ENCODE assay signal across 13 mouse cellular contexts in the genomic region with DNA sequence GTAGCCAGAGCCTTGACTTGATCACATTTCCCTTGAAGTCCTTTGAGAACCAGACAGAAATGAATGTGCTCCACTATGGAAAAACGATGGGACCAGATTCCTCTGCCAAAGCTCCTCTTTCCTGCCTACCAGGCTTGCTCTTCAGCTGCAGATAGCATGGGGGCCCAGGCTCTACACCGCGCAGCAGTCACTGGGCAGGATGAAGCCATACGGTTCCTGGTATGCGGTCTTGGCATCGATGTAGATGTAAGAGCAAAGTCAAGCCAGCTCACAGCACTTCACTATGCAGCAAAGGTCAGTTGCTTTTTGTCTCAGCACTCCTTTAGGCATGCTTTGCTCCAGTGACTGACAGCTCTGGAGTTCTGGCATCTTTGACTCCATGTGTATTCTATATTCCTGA.
"Had no signal": no experiment of that assay in that cellular context is flagged by ENCODE, and none has a peak within 500 bp of the region (broad histone marks: within the 10 kb centered on the region; RNA-seq: fewer than 3 reads in every experiment).

No protein-coding gene starts in this region.

- H3K4me3 ChIP-seq: left cerebral cortex, adult 2 months; limb, embryonic 10.5 days; midbrain, embryonic 10.5 days; neural tube, embryonic 12.5 days had no signal

- H3K27me3 ChIP-seq: neural tube, embryonic 12.5 days had no signal

- DNase-seq: kidney, adult 9 months; lung, embryonic 14.5 days; lung, postnatal 10 days; lung, postnatal 4 days; midbrain, embryonic 14.5 days; retina, postnatal 1 day; right cerebral cortex, postnatal 25 days; thymus, postnatal 36 days had no signal

- H3K27ac ChIP-seq: kidney, postnatal 0 days; left cerebral cortex, adult 2 months; limb, embryonic 10.5 days; midbrain, embryonic 10.5 days; neural tube, embryonic 12.5 days had no signal
